Mouse (Mus musculus): ENCODE measurements around the gene Olfr111. TPM values are rescaled to one million over a fixed set of nuclear protein-coding genes. Genes with fewer than 3 reads are reported as not detected.
"Not testable (repeated sequence)": the region's sequence is repeated elsewhere in the genome, so short reads cannot be mapped to it uniquely, and the experiment has no call there.

Olfr111 gene
- polyA plus RNA-seq (2015; fragmentation: Nextera tagmentation; extraction: Ambion mirVana), result not detected in 2 replicates

DNA sequence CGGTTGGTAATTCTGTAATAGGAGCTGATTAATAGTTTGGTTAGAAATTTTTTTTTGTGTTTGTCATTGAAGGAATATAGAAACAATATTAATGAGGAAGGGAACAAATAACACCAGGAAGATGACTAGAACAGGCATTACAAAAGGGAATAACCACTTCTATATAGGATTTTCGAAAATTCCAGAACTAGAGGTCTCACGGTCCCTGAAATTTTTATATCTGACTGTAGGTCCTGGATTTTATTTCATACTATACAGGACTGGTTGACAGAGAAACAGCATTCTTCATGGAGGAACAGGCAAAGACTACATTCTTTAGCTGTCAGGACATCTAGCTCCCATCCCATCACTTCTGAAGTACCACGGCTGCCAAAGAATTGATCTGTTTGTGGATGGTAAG, at the start of gene Olfr111:
Gene Olfr111, plus strand, starts transcription at position 301 of the 400 bp plus-strand sequence.
- 76% methylated on average over 4 of the region's 4 CpGs for WGBS
- ATAC-seq (replicated peaks; ENCODE audit: insufficient number of reproducible peaks, insufficient read depth, low FRiP score, low read depth), result no peak
- no peaks in the 10 kb centered on the region for H3K36me3 ChIP-seq
- H3K27me3 ChIP-seq, result no peaks in the 10 kb centered on the region
- H3K4me3 ChIP-seq, result no peak within 1 kb of the TSS
- H3K27ac ChIP-seq, result no peak within 1 kb of the TSS
- H3K4me2 ChIP-seq, result no peak within 1 kb of the TSS
- no peaks in the 10 kb centered on the region for H3K4me1 ChIP-seq (replicated peaks)
- H3K9me3 ChIP-seq (replicated peaks), result no peaks in the 10 kb centered on the region
- no peak within 1 kb of the TSS for H3K9ac ChIP-seq

DNA sequence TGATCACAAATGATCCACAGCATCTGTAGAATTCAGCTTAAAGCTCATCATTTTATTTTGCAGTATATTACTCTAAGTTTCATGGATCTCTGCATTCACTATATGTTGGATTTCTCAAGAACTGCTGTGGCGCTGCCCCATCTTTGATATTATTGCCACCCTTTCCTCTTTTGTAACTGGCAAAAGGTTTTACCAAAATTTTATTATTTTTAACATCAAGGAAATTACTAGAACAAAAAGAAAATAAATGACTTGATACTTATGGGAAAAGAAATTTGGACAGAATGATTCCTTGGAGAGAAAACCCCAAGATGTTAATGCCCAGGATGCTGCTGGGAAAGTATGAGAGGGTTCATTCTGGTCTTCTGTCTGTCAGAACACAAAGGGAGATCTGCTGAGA, 49.2 kb upstream of the Olfr111 start, which contains the start of gene Olfr109:
Gene Olfr109, plus strand, starts transcription at position 301 of the 400 bp plus-strand sequence.
- Histone ChIP-seq H3K4me1 (replicated peaks) (no peaks in the 10 kb centered on the region), H3K4me3 (no peak within 1 kb of the TSS), H3K9me3 (replicated peaks) (no peaks in the 10 kb centered on the region), H3K27me3 (no peaks in the 10 kb centered on the region), H3K9ac (no peak within 1 kb of the TSS), H3K27ac (no peak within 1 kb of the TSS), H3K36me3 (no peaks in the 10 kb centered on the region), H3K4me2 (no peak within 1 kb of the TSS)
- 80% methylated on average over 1 of the region's 1 CpGs for WGBS
- no peak for ATAC-seq (replicated peaks; ENCODE audit: insufficient number of reproducible peaks, insufficient read depth, low FRiP score, low read depth)

DNA sequence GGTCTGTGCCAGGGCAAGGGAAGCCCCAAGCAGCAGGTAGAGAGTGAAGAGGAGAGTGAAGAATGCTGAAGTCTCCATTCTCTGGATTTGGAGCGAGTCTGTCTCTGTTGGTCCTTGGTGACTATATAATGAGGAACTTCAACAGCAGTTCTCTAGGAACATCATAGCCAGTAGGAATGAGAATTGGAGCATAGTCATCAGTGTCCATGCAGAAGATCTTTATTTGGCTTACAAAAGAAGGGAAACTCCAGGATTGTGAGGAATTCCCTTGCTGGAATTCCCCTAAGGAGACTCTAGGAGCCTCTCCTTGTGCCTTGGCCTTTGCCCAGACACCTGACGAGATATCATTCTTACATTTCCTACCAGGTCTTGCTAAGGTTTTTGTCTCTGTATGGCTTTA, 24.4 kb upstream of the Olfr111 start, which contains the start of gene H2-M2:
Gene H2-M2, minus strand, starts transcription at position 101 of the 400 bp plus-strand sequence.
- H3K27me3 ChIP-seq, result no peaks in the 10 kb centered on the region
- H3K4me1 ChIP-seq (replicated peaks), result no peaks in the 10 kb centered on the region
- no peak within 1 kb of the TSS for H3K9ac ChIP-seq
- H3K4me2 ChIP-seq, result no peak within 1 kb of the TSS
- H3K36me3 ChIP-seq, result no peaks in the 10 kb centered on the region
- H3K27ac ChIP-seq, result no peak within 1 kb of the TSS
- no peak for ATAC-seq (replicated peaks; ENCODE audit: insufficient number of reproducible peaks, insufficient read depth, low FRiP score, low read depth)
- WGBS, result 65% methylated on average over 2 of the region's 2 CpGs
- H3K4me3 ChIP-seq, result no peak within 1 kb of the TSS
- no peaks in the 10 kb centered on the region for H3K9me3 ChIP-seq (replicated peaks)

DNA sequence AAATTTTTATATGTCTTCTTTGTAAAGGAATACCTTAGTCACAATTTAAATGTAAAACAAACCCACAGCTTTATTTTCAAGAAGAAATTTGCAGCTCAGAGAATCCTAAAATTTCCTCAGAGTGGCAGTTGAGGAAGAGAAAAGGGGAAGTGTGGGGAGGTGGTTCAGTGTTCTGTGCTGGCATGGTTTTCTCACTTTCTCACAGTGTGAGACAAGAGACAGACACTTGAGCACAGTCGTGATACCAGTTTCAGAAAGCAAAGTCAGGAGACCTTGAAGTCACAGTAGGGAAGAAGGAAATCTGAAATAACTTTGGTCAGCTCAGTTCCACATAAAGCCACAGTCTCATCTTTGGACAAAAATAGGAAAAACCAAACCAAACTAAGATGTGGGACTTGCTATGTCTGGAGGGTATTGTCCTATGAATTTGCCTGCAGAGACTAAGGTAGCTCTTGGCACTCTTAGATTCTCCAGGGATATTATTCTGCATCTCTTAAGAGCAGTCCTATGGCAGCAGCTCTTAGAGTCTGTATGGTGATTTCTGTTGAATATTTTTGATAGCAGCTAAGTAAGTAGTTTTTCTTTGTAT, 15.8 kb upstream of the Olfr111 start, which contains the start of gene Olfr110:
Gene Olfr110, plus strand, starts transcription at position 539 of the 589 bp plus-strand sequence.
- H3K36me3 ChIP-seq, result no peaks in the 10 kb centered on the region
- no peak within 1 kb of the TSS for H3K9ac ChIP-seq
- no peak within 1 kb of the TSS for H3K4me2 ChIP-seq
- no peak within 1 kb of the TSS for H3K27ac ChIP-seq
- H3K9me3 ChIP-seq (replicated peaks), result no peaks in the 10 kb centered on the region
- 25% methylated on average over 1 of the region's 1 CpGs for WGBS
- H3K4me3 ChIP-seq, result no peak within 1 kb of the TSS
- H3K4me1 ChIP-seq (replicated peaks), result no peaks in the 10 kb centered on the region
- no peaks in the 10 kb centered on the region for H3K27me3 ChIP-seq
- ATAC-seq (replicated peaks; ENCODE audit: insufficient number of reproducible peaks, insufficient read depth, low FRiP score, low read depth), result no peak

DNA sequence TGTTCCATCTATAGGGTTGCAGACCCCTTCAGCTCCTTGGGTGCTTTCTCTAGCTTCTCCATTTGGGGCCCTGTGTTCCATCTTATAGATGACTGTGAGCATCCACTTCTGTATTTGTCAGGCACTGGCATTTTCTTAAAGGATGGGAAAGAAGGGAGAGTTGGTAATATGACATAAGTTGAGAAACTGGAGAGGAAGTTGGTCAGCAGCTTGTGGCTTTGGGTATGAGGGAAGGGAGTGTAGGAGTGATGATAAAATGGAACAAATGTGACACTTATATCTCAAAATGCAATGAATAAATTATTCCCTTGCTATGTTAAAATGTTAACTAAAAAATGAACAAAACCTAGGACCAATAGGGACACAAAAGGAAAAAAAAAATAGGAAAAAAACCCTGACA, 16.8 kb downstream of the Olfr111 start:
- not testable (repeated sequence) for H3K36me3 ChIP-seq; H3K27ac ChIP-seq; ATAC-seq (replicated peaks; ENCODE audit: insufficient number of reproducible peaks, insufficient read depth, low FRiP score, low read depth); H3K9me3 ChIP-seq (replicated peaks); H3K4me3 ChIP-seq; H3K4me1 ChIP-seq (replicated peaks); H3K4me2 ChIP-seq; H3K27me3 ChIP-seq; H3K9ac ChIP-seq

DNA sequence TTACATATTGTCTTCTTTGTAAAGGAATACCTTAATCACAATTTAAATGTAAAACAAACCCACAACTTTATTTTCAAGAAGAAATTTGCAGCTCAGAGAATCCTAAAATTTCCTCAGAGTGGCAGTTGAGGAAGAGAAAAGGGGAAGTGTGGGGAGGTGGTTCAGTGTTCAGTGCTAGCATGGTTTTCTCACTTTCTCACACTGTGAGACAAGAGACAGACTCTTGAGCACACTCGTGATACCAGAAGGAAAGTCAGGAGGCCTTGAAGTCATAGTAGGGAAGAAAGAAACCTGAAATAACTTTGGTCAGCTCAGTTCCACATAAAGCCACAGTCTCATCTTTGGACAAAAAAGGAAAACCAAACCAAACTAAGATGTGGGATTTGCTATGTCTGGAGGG, 17.6 kb downstream of the Olfr111 start:
- not testable (repeated sequence) for H3K36me3 ChIP-seq; H3K9ac ChIP-seq; H3K9me3 ChIP-seq (replicated peaks); H3K4me1 ChIP-seq (replicated peaks); H3K27ac ChIP-seq; H3K27me3 ChIP-seq; ATAC-seq (replicated peaks; ENCODE audit: insufficient number of reproducible peaks, insufficient read depth, low FRiP score, low read depth); H3K4me3 ChIP-seq; H3K4me2 ChIP-seq
- WGBS, result 49% methylated on average over 1 of the region's 1 CpGs

DNA sequence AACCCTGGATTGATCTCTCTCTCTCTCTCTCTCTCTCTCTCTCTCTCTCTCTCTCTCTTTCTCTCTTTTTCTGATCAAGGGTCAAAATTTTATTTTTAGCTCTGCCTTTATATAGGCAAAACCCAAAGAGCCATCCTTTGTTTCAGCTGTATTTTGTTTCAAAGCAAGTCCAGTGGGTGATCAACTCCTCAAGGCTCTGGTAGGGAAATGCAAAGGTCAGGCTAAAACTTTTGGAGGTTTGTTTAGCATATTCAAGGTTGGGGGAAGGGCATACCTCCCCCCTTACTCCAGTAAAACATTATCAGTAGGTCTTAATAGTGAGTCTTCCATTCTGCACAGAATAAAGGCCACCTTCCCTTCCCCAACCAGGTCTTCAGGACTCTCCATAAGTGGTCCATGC, 27.3 kb downstream of the Olfr111 start:
- Histone ChIP-seq H3K27ac (no peak overlapping the region), H3K9me3 (replicated peaks) (no peaks in the 10 kb centered on the region), H3K36me3 (no peaks in the 10 kb centered on the region), H3K4me2 (no peak overlapping the region), H3K9ac (no peak overlapping the region), H3K4me3 (no peak overlapping the region), H3K4me1 (replicated peaks) (no peaks in the 10 kb centered on the region), H3K27me3 (no peaks in the 10 kb centered on the region)
- ATAC-seq (replicated peaks; ENCODE audit: insufficient number of reproducible peaks, insufficient read depth, low FRiP score, low read depth), result no peak

DNA sequence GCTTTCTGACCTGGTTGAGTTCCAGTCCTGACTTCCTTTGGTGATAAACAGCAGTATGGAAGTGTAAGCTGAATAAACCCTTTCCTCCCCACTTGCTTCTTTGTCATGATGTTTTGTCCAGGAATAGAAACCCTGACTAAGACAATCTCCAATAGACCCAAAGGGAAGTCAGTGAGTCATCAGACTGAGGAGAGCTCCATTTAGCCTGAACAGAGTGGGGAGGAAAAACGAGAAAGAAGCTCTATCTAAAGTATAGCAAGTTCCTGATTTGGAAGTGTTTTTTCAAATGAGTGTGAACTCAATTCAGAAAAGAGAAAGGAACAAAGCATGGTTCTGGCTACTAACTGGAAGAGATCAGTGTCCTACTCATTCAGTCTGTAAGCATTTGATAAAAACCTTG, 30.6 kb downstream of the Olfr111 start:
- H3K4me1 ChIP-seq (replicated peaks); H3K4me2 ChIP-seq; H3K27me3 ChIP-seq; H3K36me3 ChIP-seq; H3K9ac ChIP-seq; ATAC-seq (replicated peaks; ENCODE audit: insufficient number of reproducible peaks, insufficient read depth, low FRiP score, low read depth); H3K9me3 ChIP-seq (replicated peaks); H3K4me3 ChIP-seq; H3K27ac ChIP-seq: not testable (repeated sequence)
- 30% methylated on average over 1 of the region's 1 CpGs for WGBS

DNA sequence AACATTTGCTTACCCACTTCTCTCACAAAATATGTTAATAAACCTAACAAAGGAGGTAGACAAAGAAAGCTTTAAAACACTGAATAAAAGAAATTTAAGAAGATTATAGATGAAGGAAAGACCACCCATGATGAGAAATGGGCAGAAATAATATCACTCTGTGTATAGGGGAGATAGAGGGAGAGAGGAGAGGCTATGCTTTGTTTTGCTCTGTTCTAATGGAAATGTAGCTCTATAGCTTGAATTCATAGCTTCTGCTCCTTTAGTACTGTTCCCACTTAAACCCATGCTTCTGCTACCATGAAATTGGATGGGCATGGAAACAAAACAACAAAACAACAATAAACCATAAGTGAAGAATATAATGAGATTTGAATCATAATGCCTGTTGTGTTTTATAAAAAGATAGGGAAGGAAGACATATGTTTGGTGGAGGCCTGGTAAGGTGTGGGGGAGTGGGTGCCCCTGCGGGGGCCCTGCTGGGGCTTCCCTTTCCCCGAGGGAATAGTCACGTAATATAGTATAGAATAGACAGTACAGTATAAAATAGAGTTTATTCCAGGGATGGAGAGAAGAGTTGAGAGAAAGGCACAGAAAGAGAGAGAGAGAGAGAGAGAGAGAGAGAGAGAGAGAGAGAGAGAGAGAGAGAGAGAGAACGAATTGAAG, 33.8 kb downstream of the Olfr111 start:
- Histone ChIP-seq H3K9ac (no peak overlapping the region), H3K9me3 (replicated peaks) (no peaks in the 10 kb centered on the region; the same call in 1 of the 2 replicates), H3K36me3 (no peaks in the 10 kb centered on the region), H3K4me1 (replicated peaks) (no peaks in the 10 kb centered on the region), H3K4me2 (no peak overlapping the region), H3K27ac (no peak overlapping the region), H3K4me3 (no peak overlapping the region), H3K27me3 (no peaks in the 10 kb centered on the region)
- no peak for ATAC-seq (replicated peaks; ENCODE audit: insufficient number of reproducible peaks, insufficient read depth, low FRiP score, low read depth)
- 68% methylated on average over 4 of the region's 4 CpGs for WGBS

DNA sequence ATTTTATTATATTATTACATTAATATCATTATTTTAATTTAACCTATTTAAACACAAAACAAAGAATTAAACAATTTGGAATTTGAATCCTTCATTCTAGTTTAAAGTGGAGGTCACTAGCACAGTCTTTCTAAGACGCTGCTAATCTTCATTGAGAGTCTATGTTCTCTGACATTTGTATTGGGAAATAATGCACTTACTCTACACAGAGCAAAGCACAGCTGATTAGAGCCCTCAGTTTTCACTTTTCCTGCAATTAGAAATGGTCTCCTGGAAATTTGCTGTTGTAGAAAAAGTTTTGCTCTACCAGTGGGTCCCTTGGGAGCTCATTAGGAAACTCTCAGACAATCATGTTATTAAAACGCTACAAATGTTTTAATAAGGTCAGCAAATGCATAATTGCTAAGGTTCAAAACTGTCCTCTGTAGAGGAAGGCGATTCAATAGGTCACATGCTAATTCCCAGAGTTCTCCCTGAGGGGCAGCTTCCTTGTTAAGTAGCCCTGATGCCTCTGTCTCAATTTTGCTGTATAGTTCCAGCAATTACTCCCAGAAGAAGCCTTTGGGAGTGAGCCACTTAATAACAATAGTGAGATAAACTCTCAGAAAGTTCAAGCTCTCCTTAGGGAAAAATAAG, 36.1 kb downstream of the Olfr111 start:
- no peaks in the 10 kb centered on the region for H3K4me1 ChIP-seq (replicated peaks)
- no peaks in the 10 kb centered on the region for H3K27me3 ChIP-seq
- no peak overlapping the region for H3K4me3 ChIP-seq
- H3K27ac ChIP-seq, result no peak overlapping the region
- 52% methylated on average over 3 of the region's 3 CpGs for WGBS
- H3K9me3 ChIP-seq (replicated peaks), result no peaks in the 10 kb centered on the region; the same call in 1 of the 2 replicates
- H3K9ac ChIP-seq, result no peak overlapping the region
- H3K36me3 ChIP-seq, result no peaks in the 10 kb centered on the region
- ATAC-seq (replicated peaks; ENCODE audit: insufficient number of reproducible peaks, insufficient read depth, low FRiP score, low read depth), result no peak
- H3K4me2 ChIP-seq, result no peak overlapping the region

DNA sequence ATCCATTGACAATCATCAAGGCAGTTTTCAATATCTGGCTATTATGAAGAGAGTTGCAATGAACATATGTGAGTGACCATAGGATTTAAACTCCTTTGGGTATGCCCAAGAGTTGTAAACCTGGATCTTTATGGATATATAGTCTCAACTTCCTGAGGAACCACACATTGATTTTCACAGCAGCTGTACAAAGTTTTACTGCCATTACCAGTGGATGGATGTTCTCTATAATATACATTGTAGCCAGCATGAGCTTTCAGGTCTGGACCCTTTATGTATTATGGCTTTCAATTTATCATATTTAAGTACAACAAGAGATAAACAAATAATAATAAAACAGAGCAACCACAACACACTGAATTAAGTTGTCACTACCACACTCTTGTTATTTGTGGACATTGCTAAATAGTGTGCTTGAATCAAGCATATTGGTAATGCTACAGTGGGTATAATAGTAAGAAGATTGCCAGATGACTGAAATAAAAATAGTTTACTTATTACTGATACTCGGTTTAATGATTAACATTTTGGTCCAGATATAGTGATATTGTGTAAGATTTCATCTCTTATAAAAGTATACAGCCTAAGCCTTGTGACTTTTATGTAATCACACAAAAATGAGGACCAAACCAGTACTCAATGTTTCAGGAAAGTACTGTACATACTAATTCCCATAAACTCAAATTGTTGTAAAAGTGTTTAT, 51.2 kb downstream of the Olfr111 start:
- Histone ChIP-seq H3K4me3 (no peak overlapping the region), H3K9ac (no peak overlapping the region), H3K4me2 (no peak overlapping the region), H3K4me1 (replicated peaks) (no peaks in the 10 kb centered on the region), H3K27ac (no peak overlapping the region), H3K9me3 (replicated peaks) (no peaks in the 10 kb centered on the region), H3K27me3 (no peaks in the 10 kb centered on the region), H3K36me3 (no peaks in the 10 kb centered on the region)
- 48% methylated on average over 1 of the region's 1 CpGs for WGBS
- ATAC-seq (replicated peaks; ENCODE audit: insufficient number of reproducible peaks, insufficient read depth, low FRiP score, low read depth), result no peak
